Mouse (Mus musculus) olfactory bulb, adult 2 months (tissue): ENCODE measurements around the gene Reg3b.
"Not testable (repeated sequence)": the region's sequence is repeated elsewhere in the genome, so short reads cannot be mapped to it uniquely, and the experiment has no call there.

ENCODE experiments used
- CTCF ChIP-seq: fragments of 200-500 bp; IDR thresholded peaks from 2 replicates; pipeline ENCODE4 v1.5.1; 2012; ENCODE audit warnings: low read depth, mild to moderate bottlenecking, low read length, moderate library complexity; ENCODE audit not compliant: insufficient read depth
- POLR2A ChIP-seq: fragments of 200-500 bp; IDR thresholded peaks from 2 replicates; pipeline ENCODE4 v1.6.1; 2012; ENCODE audit warnings: mild to moderate bottlenecking, low read depth, low read length, moderate library complexity; ENCODE audit not compliant: insufficient read depth

GRCm38 (mm10) chr6:78395323-78395722 lies 24.9 kb downstream of the Reg3b start, which contains the start of gene Reg2:
- not testable (repeated sequence) for TF ChIP-seq POLR2A, CTCF
